Mouse (Mus musculus): ENCODE data around the gene Eif3f. TPM values are rescaled to one million over a fixed set of nuclear protein-coding genes. Genes with fewer than 3 reads are reported as not detected.

Eif3f gene
- polyA plus RNA-seq (2012; rRNA removed): 96.4 and 177 TPM in 2 replicates

DNA sequence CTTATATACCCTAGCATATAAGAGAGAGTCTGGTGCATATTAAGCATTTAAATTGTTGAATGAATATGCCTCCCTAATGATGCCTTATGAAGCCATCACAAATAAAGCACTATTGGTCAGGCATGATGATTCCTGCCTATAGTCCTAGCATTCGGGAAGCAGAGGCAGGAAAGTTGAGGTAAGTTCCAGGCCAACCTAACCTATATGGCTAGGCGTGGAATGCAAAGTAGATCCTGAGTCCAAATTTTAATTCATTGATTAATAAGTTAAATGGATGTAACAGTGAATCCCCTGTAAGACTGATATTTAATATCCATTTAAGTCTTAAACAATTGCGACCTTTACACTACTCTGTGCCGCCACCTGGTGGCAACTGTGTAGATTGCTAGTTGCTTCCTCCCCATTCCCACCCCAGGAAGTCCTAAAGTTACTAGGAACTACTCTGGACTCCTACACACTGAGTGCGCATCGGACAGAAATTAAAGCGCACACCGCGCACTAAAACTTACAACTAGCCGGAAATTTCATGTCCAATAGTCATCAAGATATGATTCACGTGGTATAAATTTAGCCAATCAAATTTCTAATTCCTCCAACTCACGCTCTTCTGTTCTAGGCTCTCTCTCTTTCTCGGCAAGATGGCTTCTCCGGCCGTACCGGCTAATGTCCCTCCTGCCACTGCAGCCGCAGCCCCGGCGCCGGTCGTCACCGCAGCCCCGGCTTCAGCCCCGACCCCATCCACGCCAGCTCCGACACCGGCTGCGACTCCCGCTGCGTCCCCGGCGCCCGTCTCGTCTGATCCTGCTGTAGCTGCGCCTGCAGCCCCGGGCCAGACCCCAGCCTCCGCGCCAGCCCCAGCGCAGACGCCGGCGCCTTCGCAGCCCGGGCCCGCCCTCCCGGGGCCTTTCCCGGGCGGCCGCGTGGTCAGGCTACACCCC is at the start of gene Eif3f:
Gene Eif3f, plus strand, starts transcription at position 624 of the 938 bp plus-strand sequence.
- DNase-seq (ENCODE audit: low read depth): peak; percentile 96

- DNase-seq (ENCODE audit: low read depth): no peak
Observed at GRCm38 (mm10) chr7:108884906-108885305, 49.3 kb upstream of the Eif3f start, which contains the start of gene Olfr518. Olfr518 (minus strand) TSS chr7:108885006.

- no peak for DNase-seq (ENCODE audit: low read depth)
Observed at GRCm38 (mm10) chr7:108894320-108894719, 39.9 kb upstream of the Eif3f start, which contains the start of gene Olfr519. Olfr519 (minus strand) TSS chr7:108894420.

DNA sequence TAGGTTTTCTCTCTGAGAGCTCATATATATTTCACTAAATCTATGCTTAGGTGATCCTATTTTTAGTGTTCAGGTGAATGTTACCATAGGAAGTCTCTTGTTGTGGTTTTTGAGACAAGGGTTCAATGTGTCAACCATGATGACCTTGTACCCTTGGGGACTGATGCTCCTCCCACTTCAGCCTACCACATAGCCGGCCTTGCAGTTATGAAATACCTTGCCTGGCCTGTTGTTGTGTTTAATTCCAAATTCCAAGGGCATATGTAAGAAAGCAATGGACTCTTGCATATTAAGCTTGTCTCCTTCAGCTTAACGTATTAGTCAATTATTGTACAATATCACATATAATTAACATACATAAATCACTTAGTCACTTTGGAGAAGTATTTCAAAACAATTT is 30.2 kb upstream of the Eif3f start:
- DNase-seq (ENCODE audit: low read depth): no peak

DNA sequence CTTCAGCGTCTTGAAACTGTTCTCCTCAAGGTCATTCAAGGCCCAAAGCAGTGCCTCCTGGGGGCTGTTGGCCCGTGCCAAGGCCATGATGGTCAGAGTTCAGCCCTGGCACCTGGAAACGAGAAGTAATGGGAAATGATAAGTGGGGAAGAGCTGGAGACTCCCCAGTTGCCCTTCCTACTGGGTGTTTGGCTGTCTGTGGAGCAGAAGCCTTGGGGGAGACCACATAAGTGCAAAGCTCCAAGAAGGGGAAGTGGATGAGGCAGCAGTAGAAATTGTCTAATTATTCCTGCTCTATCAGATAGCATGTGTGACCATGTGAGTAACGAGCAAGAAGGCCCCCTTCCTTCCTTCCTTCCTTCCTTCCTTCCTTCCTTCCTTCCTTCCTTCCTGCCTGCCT is 7.2 kb upstream of the Eif3f start:
- DNase-seq (ENCODE audit: low read depth): no peak

GRCm38 (mm10) chr7:108928280-108929188 is 5.7 kb upstream of the Eif3f start:
- peak; percentile 45 for DNase-seq (ENCODE audit: low read depth)

DNA sequence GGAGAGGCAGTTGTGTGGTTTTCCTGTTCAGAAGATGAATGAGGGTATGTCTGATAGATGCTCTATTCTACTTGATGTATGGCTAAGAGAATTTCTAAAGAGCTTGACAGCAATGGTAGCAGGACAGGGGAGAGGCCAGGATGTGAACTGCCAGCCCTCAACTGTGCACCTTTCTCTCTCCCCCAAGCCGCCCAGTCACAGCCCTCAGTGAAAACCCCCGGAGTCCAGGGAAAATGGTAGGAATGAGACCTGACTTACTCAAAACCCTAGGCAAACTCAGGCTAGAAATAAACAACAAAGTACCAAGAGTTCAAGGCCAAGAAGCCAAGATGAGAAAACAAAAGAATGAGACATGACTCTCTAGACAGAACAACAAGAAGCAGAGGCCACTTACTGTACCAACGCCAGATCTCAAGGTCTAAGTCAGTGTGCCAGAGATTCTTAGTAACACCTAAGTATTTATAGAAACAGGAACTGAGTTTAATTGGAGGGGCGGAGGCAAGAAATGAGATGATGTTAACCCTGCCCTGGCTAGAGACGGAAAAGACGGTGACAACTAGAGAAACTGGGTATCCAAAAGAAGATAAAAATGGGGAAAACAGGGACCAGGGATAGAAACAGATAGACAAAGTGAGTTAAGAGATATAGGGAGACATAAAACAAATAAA is 4.4 kb upstream of the Eif3f start, which contains the start of gene Nlrp10:
Gene Nlrp10, minus strand, starts transcription at position 453 of the 668 bp plus-strand sequence.
- DNase-seq (ENCODE audit: low read depth): no peak

- DNase-seq (ENCODE audit: low read depth): no peak
Observed at GRCm38 (mm10) chr7:108934836-108935235, 619 bp downstream of the Eif3f start.

GRCm38 (mm10) chr7:108935411-108935810 is 1.2 kb downstream of the Eif3f start:
- DNase-seq (ENCODE audit: low read depth): no peak

GRCm38 (mm10) chr7:108936591-108936990 is 2.4 kb downstream of the Eif3f start:
- no peak for DNase-seq (ENCODE audit: low read depth)

DNA sequence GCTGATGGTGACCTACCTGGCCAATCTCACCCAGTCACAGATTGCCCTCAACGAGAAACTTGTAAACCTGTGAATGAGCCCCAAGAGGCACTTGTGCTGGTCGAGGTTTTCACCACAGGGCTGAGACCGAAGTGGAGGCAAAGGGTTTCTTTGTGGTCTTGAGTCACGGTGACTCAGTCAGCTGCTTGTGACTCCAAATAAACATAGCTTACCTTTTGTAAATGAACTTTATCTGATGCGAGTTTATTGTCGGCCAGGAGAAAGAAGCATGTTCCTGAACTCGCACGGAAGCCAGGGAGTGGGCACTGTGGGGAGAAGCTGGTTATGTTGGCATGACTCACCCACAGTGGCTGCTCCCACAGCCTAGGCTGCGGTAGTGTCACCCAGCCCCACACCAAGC is 7.2 kb downstream of the Eif3f start:
- DNase-seq (ENCODE audit: low read depth): no peak

GRCm38 (mm10) chr7:108944002-108944401 is 9.8 kb downstream of the Eif3f start:
- DNase-seq (ENCODE audit: low read depth): no peak

GRCm38 (mm10) chr7:108948611-108949010 is 14.4 kb downstream of the Eif3f start:
- DNase-seq (ENCODE audit: low read depth): no peak

GRCm38 (mm10) chr7:108949301-108949700 is 15.1 kb downstream of the Eif3f start:
- DNase-seq (ENCODE audit: low read depth): no peak

GRCm38 (mm10) chr7:108950312-108950761 is 16.1 kb downstream of the Eif3f start, which contains the start of gene Tub:
Tub (plus strand) TSS chr7:108950338.
- no peak for DNase-seq (ENCODE audit: low read depth)

DNA sequence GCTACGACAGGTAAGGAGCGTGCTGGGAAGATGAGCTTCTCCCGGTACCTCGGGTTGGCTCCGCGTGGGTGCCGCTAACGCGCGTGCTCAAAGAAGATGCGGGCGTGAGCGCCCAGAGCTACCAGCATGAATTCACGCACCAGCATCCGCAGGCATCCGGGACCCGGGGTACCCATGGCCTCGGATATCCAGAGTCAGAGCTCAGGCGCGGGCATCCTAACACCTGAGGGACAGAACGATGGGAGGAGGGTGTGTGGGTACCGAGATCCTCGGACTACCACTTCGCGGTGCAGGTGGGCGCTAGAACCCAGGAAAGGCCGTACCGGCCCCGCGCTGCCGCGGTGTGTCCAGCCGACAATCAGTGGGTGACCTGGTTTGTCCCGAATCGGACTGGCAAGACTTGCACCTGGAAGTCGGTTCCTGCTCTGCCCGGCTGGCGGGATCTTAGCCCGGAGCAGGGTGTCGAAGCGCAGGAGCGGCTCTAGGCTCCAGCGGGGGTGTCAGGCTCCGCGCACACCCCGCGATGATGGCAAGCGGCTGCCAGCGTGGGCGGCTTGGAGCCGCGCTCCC is 16.6 kb downstream of the Eif3f start:
- no peak for DNase-seq (ENCODE audit: low read depth)

GRCm38 (mm10) chr7:108952801-108953200 is 18.6 kb downstream of the Eif3f start:
- no peak for DNase-seq (ENCODE audit: low read depth)

- no peak for DNase-seq (ENCODE audit: low read depth)
Observed at GRCm38 (mm10) chr7:108954185-108954584, 20.0 kb downstream of the Eif3f start.

DNA sequence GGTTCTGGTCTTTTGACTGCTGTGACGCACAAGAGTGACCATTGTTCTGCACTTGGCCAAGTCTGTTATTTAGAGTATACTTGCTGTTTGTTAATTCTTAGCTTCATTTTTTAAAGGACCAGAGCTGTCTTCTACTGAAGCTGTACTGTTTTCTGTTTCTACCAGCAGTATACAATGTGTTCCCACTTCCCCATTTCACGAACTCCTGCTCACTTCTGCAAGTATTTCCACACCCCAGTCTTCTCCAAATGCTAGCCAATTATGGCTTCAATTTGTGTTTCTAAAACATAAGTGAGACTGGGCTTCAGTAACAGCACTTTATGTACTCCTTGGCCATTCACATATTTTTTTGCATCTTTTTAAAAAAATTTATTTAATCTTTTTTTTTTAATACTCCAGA is 23.5 kb downstream of the Eif3f start:
- DNase-seq (ENCODE audit: low read depth): no peak

DNA sequence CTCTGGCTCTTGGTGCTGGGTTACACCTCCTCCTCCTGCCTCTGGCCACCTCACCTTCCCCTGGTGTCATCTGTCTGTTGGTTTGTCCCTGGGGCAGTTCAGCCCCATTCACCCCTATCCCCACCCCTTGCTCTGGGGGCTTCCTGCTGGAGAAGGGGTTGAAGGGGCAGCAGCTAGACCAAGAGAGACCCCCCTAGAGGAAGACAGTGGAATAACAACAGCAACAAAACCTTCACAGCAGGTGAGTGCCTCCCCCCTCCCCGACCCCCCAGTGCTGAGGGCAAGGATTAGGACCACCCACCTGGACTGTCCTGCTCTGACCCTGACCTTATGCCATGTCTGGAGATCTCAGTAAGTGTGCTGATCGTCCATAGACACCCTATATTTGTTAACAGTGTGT is 31.8 kb downstream of the Eif3f start:
- DNase-seq (ENCODE audit: low read depth): no peak

- peak; percentile 6 for DNase-seq (ENCODE audit: low read depth)
Observed at GRCm38 (mm10) chr7:108966742-108967362, 32.6 kb downstream of the Eif3f start.

Measured in gonadal fat pad, adult 2 months (tissue).